Mouse (Mus musculus) adrenal gland, postnatal 10 days (tissue): ENCODE results near the gene Csf2. TPM values are rescaled to one million over a fixed set of nuclear protein-coding genes. Genes with fewer than 3 reads are reported as not detected.
"Not testable (repeated sequence)": the region's sequence is repeated elsewhere in the genome, so short reads cannot be mapped to it uniquely, and the experiment has no call there.

Source experiments
- DNase-seq: peaks from one replicate; pipeline ENCODE4 v3.0.0; 2021; ENCODE audit warnings: mixed read lengths
- long read RNA-seq, 2 experiments: library from polyadenylated mRNA; stranded (forward); transcript quantifications; one replicate each; pipeline ENCODE4 v2.0.0; 2021
- total RNA-seq, 2 experiments: library from RNA; stranded (reverse); gene quantifications; 2 replicates each; pipeline ENCODE4 v1.2.3; 2021

Csf2 gene
- not detected for total RNA-seq
- long read RNA-seq, experiment 1, result 0 reads
- long read RNA-seq, experiment 2, result 0 reads

DNA sequence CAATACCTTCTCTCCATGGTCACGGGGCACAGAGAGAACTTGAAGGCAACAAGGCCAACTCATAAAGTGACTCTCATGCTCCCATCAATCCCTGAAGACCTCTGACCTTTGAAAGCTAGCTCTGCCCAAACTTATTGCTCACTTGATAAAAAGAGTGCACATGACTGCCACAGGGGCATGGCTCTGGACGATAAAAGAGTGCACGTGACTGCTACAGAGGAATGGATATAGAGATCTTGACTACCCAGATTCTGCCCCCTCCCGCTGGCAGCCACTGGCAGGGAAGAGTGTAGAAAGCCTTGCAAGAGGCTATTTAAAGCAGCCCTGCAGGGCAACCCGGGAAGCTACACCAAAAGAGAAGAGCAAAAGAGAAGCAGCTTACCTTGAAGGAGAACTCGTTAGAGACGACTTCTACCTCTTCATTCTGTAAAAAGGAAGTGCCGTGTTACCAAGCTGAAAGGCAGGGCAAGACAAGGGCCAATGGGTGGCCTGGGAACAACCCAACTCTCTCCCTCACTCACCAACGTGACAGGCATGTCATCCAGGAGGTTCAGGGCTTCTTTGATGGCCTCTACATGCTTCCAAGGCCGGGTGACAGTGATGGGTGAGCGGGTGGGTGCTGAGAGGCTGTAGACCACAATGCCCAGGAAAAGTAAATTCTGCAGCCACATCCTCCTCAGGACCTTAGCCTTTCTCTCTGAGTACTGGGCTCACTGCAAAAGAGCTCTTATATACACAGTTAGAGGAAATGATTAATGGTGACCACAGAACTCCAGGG is at the start of gene Csf2:
Gene Csf2, minus strand, starts transcription at position 728 of the 778 bp plus-strand sequence.
- DNase-seq, result no peak

GRCm38 (mm10) chr11:54298777-54299176 is 49.3 kb upstream of the Csf2 start:
- no peak for DNase-seq

DNA sequence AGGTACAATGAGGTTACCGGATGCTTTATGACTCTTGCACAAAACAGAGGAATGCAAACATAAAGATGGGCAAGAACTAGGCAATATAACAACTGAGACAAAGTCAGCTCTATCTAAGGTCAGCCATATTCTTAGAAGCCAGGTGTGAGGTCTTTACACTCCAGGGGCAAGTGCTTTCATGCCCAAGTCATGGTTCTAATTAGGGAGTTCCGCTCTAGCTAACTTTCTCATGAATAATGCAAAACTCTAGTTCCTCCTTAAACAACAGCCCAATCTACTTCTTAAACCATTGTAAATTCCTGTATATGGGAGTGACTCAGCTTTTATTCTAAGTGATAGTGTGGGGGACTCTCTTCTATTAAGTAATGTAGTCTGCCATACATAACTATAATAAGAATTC is 48.0 kb upstream of the Csf2 start:
- DNase-seq, result not testable (repeated sequence)

GRCm38 (mm10) chr11:54296734-54297133 is 47.3 kb upstream of the Csf2 start:
- no peak for DNase-seq

GRCm38 (mm10) chr11:54295971-54296370 is 46.5 kb upstream of the Csf2 start:
- DNase-seq, result no peak

GRCm38 (mm10) chr11:54293980-54294807 is 44.7 kb upstream of the Csf2 start:
- no peak for DNase-seq

GRCm38 (mm10) chr11:54292163-54292562 is 42.7 kb upstream of the Csf2 start:
- no peak for DNase-seq

DNA sequence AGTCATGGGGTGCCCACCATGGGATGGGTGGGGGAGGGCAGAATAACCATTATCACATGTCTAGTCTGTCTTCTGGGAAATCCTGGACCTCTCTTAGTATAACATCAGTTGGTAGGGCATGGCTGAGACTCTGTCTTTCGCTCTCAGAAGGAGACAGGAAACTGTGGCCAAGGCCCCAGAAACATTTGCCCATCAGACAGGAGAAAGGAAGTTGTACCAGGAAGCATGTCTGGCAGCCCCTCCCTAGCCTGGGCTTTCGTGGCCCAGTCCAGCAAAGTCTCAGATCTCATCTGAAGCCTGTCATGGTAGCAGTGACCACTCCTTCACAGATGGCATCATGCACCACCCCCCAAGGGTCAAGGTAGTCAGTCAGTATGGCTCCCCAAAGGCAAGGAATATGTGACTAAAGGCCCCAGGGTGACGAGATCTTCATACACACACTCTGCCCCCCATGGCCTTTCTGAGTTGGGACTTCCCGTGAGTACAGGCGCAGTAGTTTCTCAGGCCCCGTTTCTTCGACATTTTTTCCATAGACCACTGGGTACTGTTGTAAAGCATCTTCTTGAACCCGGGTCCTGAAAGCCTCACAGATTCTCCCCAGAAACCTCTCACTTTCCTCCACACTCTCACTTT is 38.5 kb upstream of the Csf2 start:
- no peak for DNase-seq

GRCm38 (mm10) chr11:54271437-54271949 is 22.0 kb upstream of the Csf2 start:
- DNase-seq, result no peak

- DNase-seq, result no peak
These were observed 19.9 kb upstream of the Csf2 start for GRCm38 (mm10) chr11:54269191-54269896.

DNA sequence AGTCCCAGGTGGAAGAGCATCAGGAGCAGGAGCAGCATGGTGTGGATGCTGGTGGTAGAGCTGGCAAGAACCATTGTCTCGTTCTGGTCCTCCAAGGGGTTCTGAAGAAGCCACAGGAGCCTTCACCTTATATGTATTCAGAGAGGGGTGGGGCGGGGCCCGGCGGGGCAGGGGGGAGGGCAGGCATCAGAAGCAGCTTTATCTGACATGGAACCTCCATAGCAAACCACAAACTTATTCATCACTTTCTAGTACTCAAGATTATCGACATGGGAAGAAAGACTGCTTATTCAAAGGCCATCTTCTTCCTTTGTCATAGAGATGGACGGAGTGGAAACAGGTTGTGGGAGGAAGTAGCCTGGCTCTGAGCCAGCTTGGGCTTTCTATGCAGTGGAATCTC is 17.7 kb upstream of the Csf2 start, which contains the start of gene Il3:
Gene Il3, minus strand, starts transcription at position 101 of the 400 bp plus-strand sequence.
- DNase-seq, result no peak

GRCm38 (mm10) chr11:54264542-54264941 is 15.1 kb upstream of the Csf2 start:
- peak; percentile 68 for DNase-seq

DNA sequence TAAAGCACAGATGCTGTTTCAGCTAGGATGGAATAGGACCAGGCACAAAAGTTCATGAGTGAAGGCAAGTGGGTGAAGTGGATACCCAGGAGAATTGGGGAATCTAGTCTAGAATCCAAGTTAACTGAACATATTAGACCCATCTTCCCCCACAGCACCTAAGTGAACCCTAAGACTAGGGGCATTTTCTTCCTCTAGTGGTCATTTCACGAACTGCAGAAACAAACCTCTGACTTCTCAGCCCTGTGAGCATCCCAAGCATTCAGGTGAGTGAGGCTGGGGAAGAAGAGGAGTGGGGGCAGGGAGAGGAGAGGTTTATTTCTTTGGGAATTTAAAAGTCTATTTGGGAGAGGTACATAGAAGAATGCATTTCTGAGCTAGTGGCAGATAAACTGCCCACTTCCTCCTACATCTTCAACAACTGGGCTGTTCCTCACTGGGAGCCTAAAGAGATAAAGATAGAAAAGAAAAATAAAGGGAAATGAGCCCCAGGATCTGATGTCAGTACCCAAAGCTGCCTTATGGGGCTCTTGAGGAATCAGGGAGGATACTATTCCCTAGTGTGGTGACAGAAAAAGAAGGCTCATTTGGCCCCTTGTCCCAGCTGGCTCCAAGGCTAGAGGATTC is 14.1 kb upstream of the Csf2 start:
- no peak for DNase-seq

DNA sequence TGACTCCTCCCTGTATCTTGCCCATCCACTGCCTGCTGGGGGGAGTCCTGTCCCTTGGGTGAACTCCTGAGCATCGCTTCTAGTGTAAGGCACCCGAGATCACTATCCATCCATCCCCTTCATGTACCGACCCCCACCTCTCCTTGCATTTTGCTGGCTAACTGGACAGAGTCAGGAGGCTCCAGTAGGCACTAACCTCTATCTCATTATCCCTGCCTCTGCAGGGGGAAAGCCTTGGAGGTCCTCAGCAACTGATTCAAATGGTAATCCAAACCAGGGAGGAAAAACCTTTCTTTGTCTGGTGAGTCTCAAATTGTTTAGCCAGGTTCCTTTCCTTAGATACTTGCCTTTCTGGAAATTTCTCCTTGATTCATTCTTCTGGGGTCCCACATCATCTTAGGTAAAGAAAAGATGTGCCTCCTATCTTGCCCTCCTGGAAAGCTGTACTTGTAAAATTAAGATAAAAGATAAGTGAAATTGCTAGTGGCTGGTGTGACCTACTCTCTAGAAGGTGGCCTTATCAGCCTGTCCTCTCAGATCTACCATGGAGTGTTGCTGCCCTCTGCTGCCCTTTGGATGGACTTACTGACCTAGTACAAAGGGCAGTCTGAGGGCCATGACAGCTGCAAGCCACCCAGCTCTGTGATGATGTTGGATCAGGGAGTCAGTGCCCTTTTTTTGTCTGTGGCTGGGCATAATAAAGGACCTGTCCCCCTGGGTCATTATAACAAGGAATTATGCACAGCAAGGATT is 7.3 kb upstream of the Csf2 start:
- DNase-seq, result peak; percentile 82

- DNase-seq, result no peak
These were observed 4.6 kb upstream of the Csf2 start for GRCm38 (mm10) chr11:54254114-54254513.

- no peak for DNase-seq
These were observed 1.1 kb upstream of the Csf2 start for GRCm38 (mm10) chr11:54250575-54250974.

DNA sequence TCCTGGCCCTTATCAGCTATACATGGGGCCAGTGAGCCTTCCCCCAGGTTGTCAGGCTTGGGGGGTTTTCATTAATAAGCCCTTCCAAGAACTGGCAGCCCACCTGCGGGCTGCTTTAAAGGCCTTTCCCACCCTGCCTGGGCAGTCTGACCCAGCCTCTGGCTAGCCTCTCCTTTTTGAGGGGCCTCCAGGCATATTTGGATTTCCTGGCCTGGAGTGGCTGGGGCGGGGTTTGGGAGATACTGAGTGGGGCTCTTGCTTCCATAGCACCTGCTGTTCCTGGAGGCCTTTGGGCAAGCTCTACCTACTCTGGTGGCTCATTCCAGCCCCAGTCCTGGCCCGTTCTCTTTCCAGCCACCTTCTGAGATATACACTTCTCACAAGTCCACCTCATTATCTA is 281 bp upstream of the Csf2 start:
- DNase-seq, result no peak

DNA sequence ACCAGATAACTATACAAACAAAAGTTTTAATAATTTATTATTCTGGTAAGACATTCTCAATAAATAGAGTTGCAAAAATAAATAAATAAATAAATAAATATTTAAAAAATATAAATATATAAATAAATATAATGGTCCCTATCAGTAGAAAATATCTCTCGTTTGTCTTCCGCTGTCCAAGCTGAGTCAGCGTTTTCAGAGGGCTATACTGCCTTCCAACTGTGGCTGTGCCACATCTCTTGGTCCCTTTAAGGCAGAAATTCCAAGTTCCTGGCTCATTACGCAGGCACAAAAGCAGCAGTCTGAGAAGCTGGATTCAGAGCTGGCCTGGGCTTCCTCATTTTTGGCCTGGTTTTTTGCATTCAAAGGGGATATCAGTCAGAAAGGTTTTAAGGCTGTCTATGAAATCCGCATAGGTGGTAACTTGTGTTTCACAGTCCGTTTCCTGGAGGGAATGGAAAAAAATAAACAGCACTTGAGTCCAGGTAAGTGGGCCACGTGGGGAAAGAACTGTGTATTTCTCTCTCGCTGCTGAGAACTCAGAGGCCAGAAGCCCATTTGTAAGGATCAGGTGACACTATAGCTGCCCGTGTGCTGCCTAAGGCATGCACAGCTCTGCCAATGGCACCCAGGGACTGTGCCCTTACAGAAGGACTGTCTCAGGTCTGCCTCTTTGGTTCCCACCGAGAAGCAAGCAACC is 2.1 kb downstream of the Csf2 start:
- DNase-seq, result no peak

DNA sequence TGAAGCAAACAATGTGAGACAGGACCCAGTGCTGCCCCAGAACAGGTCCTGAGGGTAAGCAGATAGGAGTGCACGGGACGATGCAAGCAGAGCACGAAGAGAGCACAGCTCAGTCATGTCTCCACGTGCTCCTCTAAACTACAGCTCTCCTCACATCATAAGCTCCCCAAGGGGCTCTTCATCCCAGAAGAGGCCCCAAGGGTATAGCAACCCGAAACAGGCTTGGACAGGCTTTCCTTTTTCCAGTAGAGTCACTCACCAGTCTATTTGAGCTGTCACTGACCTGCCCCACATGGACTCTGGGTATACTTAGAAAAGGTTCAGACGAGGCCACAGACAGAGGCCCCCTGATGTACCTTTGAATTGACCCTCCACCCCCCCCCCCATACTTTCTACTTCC is 5.0 kb downstream of the Csf2 start:
- DNase-seq, result no peak

GRCm38 (mm10) chr11:54242494-54242893 is 7.0 kb downstream of the Csf2 start:
- DNase-seq, result no peak
